Mouse (Mus musculus): Measurements from ENCODE around the gene Pou4f1. TPM values are rescaled to one million over a fixed set of nuclear protein-coding genes. Genes with fewer than 3 reads are reported as not detected.
"Not testable (repeated sequence)": the region's sequence is repeated elsewhere in the genome, so short reads cannot be mapped to it uniquely, and the experiment has no call there.

Gene Pou4f1
- polyA plus RNA-seq (2014; fragmentation: Nextera tagmentation; extraction: Ambion mirVana), result 0.10 and 0.64 TPM in 2 replicates

- Histone ChIP-seq H3K27me3 (ENCODE audit: control insufficient read depth, insufficient read depth, low read length) (peaks cover 97% of the 10 kb centered on the region), H3K9ac (ENCODE audit: low read depth, low read length) (0 out of 2 replicates have a peak within 1 kb of the TSS, but pooled peaks have one; percentile 31)
- peak; percentile 90 for ATAC-seq (ENCODE audit: low FRiP score, low TSS enrichment)
Observed at GRCm38 (mm10) chr14:104467966-104468622, at the start of gene Pou4f1. Pou4f1 (minus strand) TSS chr14:104467999.

GRCm38 (mm10) chr14:104511664-104512063, 43.9 kb upstream of the Pou4f1 start:
- H3K27ac ChIP-seq (ENCODE audit: low read depth, low read length), result no peak overlapping the region
- no peaks in the 10 kb centered on the region for H3K4me1 ChIP-seq (ENCODE audit: control insufficient read depth, insufficient read depth, low read length)
- no peak for ATAC-seq (ENCODE audit: low FRiP score, low TSS enrichment)
- no peak overlapping the region for H3K9ac ChIP-seq (ENCODE audit: low read depth, low read length)
- H3K27me3 ChIP-seq (ENCODE audit: control insufficient read depth, insufficient read depth, low read length), result no peaks in the 10 kb centered on the region
- peaks cover 16% of the 10 kb centered on the region for H3K36me3 ChIP-seq (ENCODE audit: control insufficient read depth, insufficient read depth, low read length)
- H3K4me3 ChIP-seq (ENCODE audit: low read length), result no peak overlapping the region
- no peak overlapping the region for H3K4me2 ChIP-seq (replicated peaks; ENCODE audit: low read depth, low read length)
- 80% methylated on average over 1 of the region's 1 CpGs for WGBS
- no peaks in the 10 kb centered on the region for H3K9me3 ChIP-seq (ENCODE audit: control insufficient read depth, low read length)

More at GRCm38 (mm10) chr14:104467966-104468622, at the start of gene Pou4f1:
- under 1% methylated on average over 45 of the region's 62 CpGs for WGBS
- Histone ChIP-seq H3K9me3 (ENCODE audit: control insufficient read depth, low read length) (no peaks in the 10 kb centered on the region), H3K4me1 (ENCODE audit: control insufficient read depth, insufficient read depth, low read length) (peaks cover 11% of the 10 kb centered on the region), H3K4me3 (ENCODE audit: low read length) (peak within 1 kb of the TSS; percentile 47), H3K4me2 (replicated peaks; ENCODE audit: low read depth, low read length) (peak within 1 kb of the TSS; percentile 75), H3K27ac (ENCODE audit: low read depth, low read length) (no peak within 1 kb of the TSS), H3K36me3 (ENCODE audit: control insufficient read depth, insufficient read depth, low read length) (no peaks in the 10 kb centered on the region)

GRCm38 (mm10) chr14:104502761-104503160, 35.0 kb upstream of the Pou4f1 start:
- not testable (repeated sequence) for ATAC-seq (ENCODE audit: low FRiP score, low TSS enrichment); H3K9me3 ChIP-seq (ENCODE audit: control insufficient read depth, low read length); H3K27ac ChIP-seq (ENCODE audit: low read depth, low read length); H3K9ac ChIP-seq (ENCODE audit: low read depth, low read length); H3K4me1 ChIP-seq (ENCODE audit: control insufficient read depth, insufficient read depth, low read length); H3K4me2 ChIP-seq (replicated peaks; ENCODE audit: low read depth, low read length); H3K27me3 ChIP-seq (ENCODE audit: control insufficient read depth, insufficient read depth, low read length); H3K4me3 ChIP-seq (ENCODE audit: low read length)
- WGBS, result 79% methylated on average over 3 of the region's 3 CpGs
- peaks cover 81% of the 10 kb centered on the region for H3K36me3 ChIP-seq (ENCODE audit: control insufficient read depth, insufficient read depth, low read length)

- no peak for ATAC-seq (ENCODE audit: low FRiP score, low TSS enrichment)
- 90% methylated on average over 8 of the region's 8 CpGs for WGBS
Observed at GRCm38 (mm10) chr14:104479751-104480150, 12.0 kb upstream of the Pou4f1 start.

GRCm38 (mm10) chr14:104478593-104478992, 10.8 kb upstream of the Pou4f1 start:
- Histone ChIP-seq H3K9ac (ENCODE audit: low read depth, low read length) (no peak overlapping the region), H3K27ac (ENCODE audit: low read depth, low read length) (no peak overlapping the region), H3K4me2 (replicated peaks; ENCODE audit: low read depth, low read length) (no peak overlapping the region), H3K27me3 (ENCODE audit: control insufficient read depth, insufficient read depth, low read length) (peaks cover 24% of the 10 kb centered on the region), H3K4me1 (ENCODE audit: control insufficient read depth, insufficient read depth, low read length) (no peaks in the 10 kb centered on the region), H3K9me3 (ENCODE audit: control insufficient read depth, low read length) (no peaks in the 10 kb centered on the region), H3K4me3 (ENCODE audit: low read length) (no peak overlapping the region), H3K36me3 (ENCODE audit: control insufficient read depth, insufficient read depth, low read length) (peaks cover 19% of the 10 kb centered on the region)
- 84% methylated on average over 5 of the region's 5 CpGs for WGBS
- ATAC-seq (ENCODE audit: low FRiP score, low TSS enrichment), result no peak

More at GRCm38 (mm10) chr14:104479751-104480150, 12.0 kb upstream of the Pou4f1 start:
- Histone ChIP-seq H3K4me1 (ENCODE audit: control insufficient read depth, insufficient read depth, low read length) (no peaks in the 10 kb centered on the region), H3K27ac (ENCODE audit: low read depth, low read length) (no peak overlapping the region), H3K9ac (ENCODE audit: low read depth, low read length) (no peak overlapping the region), H3K36me3 (ENCODE audit: control insufficient read depth, insufficient read depth, low read length) (peaks cover 19% of the 10 kb centered on the region), H3K4me2 (replicated peaks; ENCODE audit: low read depth, low read length) (no peak overlapping the region), H3K4me3 (ENCODE audit: low read length) (no peak overlapping the region), H3K27me3 (ENCODE audit: control insufficient read depth, insufficient read depth, low read length) (peaks cover 13% of the 10 kb centered on the region), H3K9me3 (ENCODE audit: control insufficient read depth, low read length) (no peaks in the 10 kb centered on the region)

- Histone ChIP-seq H3K4me2 (replicated peaks; ENCODE audit: low read depth, low read length) (no peak overlapping the region), H3K36me3 (ENCODE audit: control insufficient read depth, insufficient read depth, low read length) (peaks cover 19% of the 10 kb centered on the region), H3K4me1 (ENCODE audit: control insufficient read depth, insufficient read depth, low read length) (no peaks in the 10 kb centered on the region), H3K27ac (ENCODE audit: low read depth, low read length) (no peak overlapping the region), H3K27me3 (ENCODE audit: control insufficient read depth, insufficient read depth, low read length) (peaks cover 33% of the 10 kb centered on the region), H3K9me3 (ENCODE audit: control insufficient read depth, low read length) (no peaks in the 10 kb centered on the region), H3K4me3 (ENCODE audit: low read length) (no peak overlapping the region), H3K9ac (ENCODE audit: low read depth, low read length) (no peak overlapping the region)
- whole genome bisulfite sequencing, result 91% methylated on average over 8 of the region's 8 CpGs
- no peak for ATAC-seq (ENCODE audit: low FRiP score, low TSS enrichment)
Observed at GRCm38 (mm10) chr14:104477616-104478015, 9.8 kb upstream of the Pou4f1 start.

GRCm38 (mm10) chr14:104475438-104475837, 7.6 kb upstream of the Pou4f1 start:
- H3K9me3 ChIP-seq (ENCODE audit: control insufficient read depth, low read length), result no peaks in the 10 kb centered on the region
- 75% methylated on average over 1 of the region's 1 CpGs for WGBS
- H3K4me3 ChIP-seq (ENCODE audit: low read length), result no peak overlapping the region
- H3K27ac ChIP-seq (ENCODE audit: low read depth, low read length), result no peak overlapping the region
- no peak overlapping the region for H3K9ac ChIP-seq (ENCODE audit: low read depth, low read length)
- H3K4me2 ChIP-seq (replicated peaks; ENCODE audit: low read depth, low read length), result no peak overlapping the region
- H3K4me1 ChIP-seq (ENCODE audit: control insufficient read depth, insufficient read depth, low read length), result no peaks in the 10 kb centered on the region
- peaks cover 19% of the 10 kb centered on the region for H3K36me3 ChIP-seq (ENCODE audit: control insufficient read depth, insufficient read depth, low read length)
- peaks cover 53% of the 10 kb centered on the region for H3K27me3 ChIP-seq (ENCODE audit: control insufficient read depth, insufficient read depth, low read length)
- ATAC-seq (ENCODE audit: low FRiP score, low TSS enrichment), result no peak

GRCm38 (mm10) chr14:104468623-104468970, 798 bp upstream of the Pou4f1 start:
- ATAC-seq (ENCODE audit: low FRiP score, low TSS enrichment), result no peak
- Histone ChIP-seq H3K4me1 (ENCODE audit: control insufficient read depth, insufficient read depth, low read length) (peaks cover 11% of the 10 kb centered on the region), H3K27ac (ENCODE audit: low read depth, low read length) (no peak overlapping the region), H3K27me3 (ENCODE audit: control insufficient read depth, insufficient read depth, low read length) (peaks cover 96% of the 10 kb centered on the region), H3K4me2 (replicated peaks; ENCODE audit: low read depth, low read length) (no peak overlapping the region), H3K4me3 (ENCODE audit: low read length) (no peak overlapping the region), H3K9me3 (ENCODE audit: control insufficient read depth, low read length) (no peaks in the 10 kb centered on the region), H3K9ac (ENCODE audit: low read depth, low read length) (no peak overlapping the region), H3K36me3 (ENCODE audit: control insufficient read depth, insufficient read depth, low read length) (no peaks in the 10 kb centered on the region)
- WGBS, result 7% methylated on average over 6 of the region's 6 CpGs

- Histone ChIP-seq H3K36me3 (ENCODE audit: control insufficient read depth, insufficient read depth, low read length) (no peaks in the 10 kb centered on the region), H3K4me3 (ENCODE audit: low read length) (peak overlapping the region; percentile 47), H3K27me3 (ENCODE audit: control insufficient read depth, insufficient read depth, low read length) (peaks cover 97% of the 10 kb centered on the region), H3K4me2 (replicated peaks; ENCODE audit: low read depth, low read length) (peak overlapping the region; percentile 75), H3K9me3 (ENCODE audit: control insufficient read depth, low read length) (no peaks in the 10 kb centered on the region), H3K9ac (ENCODE audit: low read depth, low read length) (0 out of 2 replicates have a peak overlapping the region, but pooled peaks have one; percentile 31), H3K27ac (ENCODE audit: low read depth, low read length) (no peak overlapping the region), H3K4me1 (ENCODE audit: control insufficient read depth, insufficient read depth, low read length) (peaks cover 11% of the 10 kb centered on the region)
- ATAC-seq (ENCODE audit: low FRiP score, low TSS enrichment), result peak; percentile 11
- 2% methylated on average over 78 of the region's 101 CpGs for WGBS
Observed at GRCm38 (mm10) chr14:104467133-104467965, 450 bp downstream of the Pou4f1 start.

Measured in kidney, embryonic 14.5 days (tissue).